Mouse (Mus musculus): Measurements from ENCODE around the gene Kdelr2.
"Not testable (repeated sequence)": the region's sequence is repeated elsewhere in the genome, so short reads cannot be mapped to it uniquely, and the experiment has no call there.

Kdelr2 gene

GRCm38 (mm10) chr5:143403221-143404147 lies at the start of gene Kdelr2:
Gene Kdelr2 (plus strand): TSS chr5:143403838.
- DNase-seq: peak; percentile 92

DNA sequence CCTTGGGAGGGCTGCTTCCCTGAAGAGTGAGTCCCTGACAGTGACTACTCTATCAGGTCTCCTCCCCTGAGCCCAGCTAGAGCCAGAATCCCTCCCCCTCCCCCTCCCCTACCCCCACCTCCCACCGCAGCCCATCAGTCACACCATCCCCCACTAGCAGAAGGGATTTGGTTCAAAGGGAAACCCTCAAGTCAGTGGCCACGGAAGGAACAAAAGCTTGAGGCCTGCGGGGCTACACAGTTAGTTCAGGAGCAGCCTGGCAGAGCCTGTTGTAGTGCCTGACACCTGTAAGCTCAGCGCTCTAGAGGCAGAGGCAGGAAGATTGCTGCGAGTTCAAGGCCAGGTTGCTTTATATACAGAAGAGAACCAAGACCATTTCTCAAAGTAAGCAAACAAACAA lies 47.6 kb upstream of the Kdelr2 start:
- DNase-seq: no peak

- DNase-seq: no peak
Measured at GRCm38 (mm10) chr5:143356686-143357388, 46.8 kb upstream of the Kdelr2 start, which contains the start of gene Grid2ip. Gene Grid2ip (plus strand): TSS chr5:143357338.

GRCm38 (mm10) chr5:143357564-143357963 lies 46.1 kb upstream of the Kdelr2 start:
- no peak for DNase-seq

GRCm38 (mm10) chr5:143359263-143359662 lies 44.4 kb upstream of the Kdelr2 start:
- no peak for DNase-seq

DNA sequence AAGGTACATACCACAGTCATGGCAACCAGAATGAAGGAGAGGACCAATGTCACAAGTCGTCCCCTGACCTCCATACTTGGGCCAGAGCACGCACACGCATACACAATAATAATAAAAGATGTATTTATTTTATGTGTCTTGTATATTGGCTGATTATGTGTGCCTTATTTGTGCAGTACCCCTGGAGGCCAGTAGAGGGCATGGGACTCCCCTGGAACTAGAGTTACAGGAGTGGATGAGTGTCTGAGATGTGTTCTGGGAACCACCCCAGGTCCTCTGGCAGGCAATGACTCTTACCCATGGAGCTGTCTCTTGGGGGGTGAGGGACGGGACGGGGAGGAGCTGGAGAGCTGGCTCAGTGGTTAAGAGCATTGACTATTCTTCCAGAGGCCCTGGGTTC lies 43.6 kb upstream of the Kdelr2 start:
- DNase-seq: no peak

DNA sequence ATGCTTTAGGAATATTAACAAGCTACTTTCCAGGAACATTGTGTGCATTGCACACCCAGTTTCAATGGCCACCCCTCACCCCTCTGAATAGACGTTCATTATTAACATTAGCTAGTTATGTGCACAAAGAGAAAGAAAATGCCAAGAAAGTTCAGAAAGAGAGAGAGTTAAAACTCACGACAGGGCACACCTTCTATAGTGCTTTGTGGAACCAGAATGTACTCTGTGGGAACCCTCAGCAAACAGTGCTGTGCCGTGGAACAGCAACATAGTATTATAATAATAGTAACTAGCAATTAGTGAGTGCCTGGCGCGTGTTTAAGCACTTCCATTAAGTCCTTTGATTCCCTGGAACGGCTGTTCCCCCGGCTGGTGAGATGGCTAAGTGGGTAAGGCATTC lies 42.2 kb upstream of the Kdelr2 start:
- DNase-seq: no peak

- no peak for DNase-seq
Measured at GRCm38 (mm10) chr5:143363678-143364615, 39.7 kb upstream of the Kdelr2 start.

- DNase-seq: peak; percentile 15
Measured at GRCm38 (mm10) chr5:143367931-143368330, 35.7 kb upstream of the Kdelr2 start.

- DNase-seq: no peak
Measured at GRCm38 (mm10) chr5:143369611-143370255, 33.9 kb upstream of the Kdelr2 start.

DNA sequence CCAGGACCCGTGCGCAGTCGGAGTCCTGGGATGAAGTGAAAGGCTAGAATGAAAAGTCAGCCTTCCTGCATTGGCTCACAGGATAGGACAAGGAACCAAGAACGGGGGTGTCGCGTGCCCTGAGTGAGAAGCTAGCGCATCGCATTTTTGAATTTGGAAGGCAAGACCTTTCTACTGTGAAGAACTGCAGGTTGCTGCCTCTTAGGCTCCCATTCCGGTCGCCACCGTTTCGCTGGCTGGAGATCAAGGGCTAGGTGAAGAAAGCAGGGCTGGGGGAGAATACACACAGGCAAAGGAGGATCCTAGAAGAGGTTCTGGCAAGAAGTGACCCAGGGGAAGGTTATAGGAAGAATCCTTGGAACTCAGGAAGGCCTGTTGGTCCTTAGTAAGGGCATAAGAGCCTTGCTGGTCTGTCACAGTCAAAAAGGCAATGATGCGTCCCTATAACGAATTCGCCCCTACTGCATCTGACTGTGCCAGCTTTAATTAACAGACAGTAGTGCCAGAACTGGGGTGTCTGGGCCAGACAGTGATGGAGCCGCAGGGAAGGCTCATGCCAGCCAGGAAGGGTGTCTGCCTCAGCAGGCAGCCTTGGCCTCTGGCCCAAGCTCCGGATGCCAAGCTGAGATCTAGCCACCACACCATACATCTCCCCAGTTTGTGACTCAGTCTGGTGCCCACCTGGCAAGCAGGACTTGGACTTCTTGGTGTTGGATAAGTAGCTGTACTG lies 33.1 kb upstream of the Kdelr2 start:
- peak; percentile 18 for DNase-seq

- DNase-seq: no peak
Measured at GRCm38 (mm10) chr5:143371146-143371510, 32.5 kb upstream of the Kdelr2 start.

DNA sequence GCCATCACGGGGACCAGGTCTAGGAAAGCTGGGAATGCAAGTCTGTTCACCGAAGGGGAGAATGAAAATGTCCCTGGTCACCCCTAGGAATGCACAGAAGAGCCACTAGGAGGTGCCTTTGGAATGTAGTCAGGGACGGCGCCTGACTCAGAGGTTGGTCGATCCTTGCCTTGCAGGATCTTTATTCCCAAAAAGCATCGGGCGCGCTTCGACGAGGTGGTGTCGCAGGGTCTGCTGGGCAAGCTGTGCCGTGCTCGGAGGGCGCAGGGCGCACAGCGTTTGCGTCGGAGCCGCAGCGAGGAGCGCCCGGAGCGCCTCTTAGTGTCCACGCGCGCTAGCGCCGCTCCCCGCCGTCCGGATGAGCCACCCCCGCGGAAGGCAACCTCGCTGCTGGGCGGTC lies 30.8 kb upstream of the Kdelr2 start:
- DNase-seq: no peak

DNA sequence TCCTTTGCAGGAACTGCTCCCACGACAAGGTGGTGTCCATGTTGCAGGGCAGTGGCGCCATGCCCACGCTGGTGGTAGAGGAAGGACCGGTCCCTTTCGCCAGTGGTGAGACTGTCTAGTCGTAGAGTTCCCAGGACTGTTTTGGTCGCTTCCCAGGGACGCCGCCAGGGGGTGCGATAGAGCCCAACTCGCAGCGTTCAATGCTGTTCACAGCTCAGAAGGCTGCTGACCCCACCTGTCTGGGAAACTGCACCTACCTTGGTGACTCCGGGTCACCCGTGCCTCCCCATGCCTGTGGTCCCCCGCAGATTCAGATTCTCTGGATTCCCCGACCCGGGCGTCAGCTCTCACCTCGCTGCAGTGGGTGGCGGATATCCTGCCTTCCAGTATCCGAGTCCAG lies 28.4 kb upstream of the Kdelr2 start:
- DNase-seq: peak; percentile 15

GRCm38 (mm10) chr5:143376156-143376555 lies 27.5 kb upstream of the Kdelr2 start:
- DNase-seq: no peak

- no peak for DNase-seq
Measured at GRCm38 (mm10) chr5:143386797-143387621, 16.6 kb upstream of the Kdelr2 start.

DNA sequence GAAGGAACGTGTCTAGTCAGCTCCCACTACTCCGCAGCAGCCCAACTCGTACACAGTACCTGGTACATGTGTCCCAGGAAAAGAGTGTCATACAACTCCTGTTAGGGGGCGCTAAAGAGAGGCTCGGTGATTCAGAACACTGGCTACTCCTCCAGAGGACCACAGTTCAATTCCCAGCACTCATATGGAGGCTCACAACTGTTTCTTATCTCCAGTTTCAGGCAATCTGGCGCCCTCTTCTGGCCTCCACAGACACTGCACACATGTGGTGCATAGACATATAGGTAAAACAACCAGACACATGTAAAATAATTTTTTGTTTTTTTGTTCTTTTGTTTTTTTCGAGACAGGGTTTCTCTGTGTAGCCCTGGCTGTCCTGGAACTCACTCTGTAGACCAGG lies 9.5 kb upstream of the Kdelr2 start:
- DNase-seq: no peak

GRCm38 (mm10) chr5:143394966-143395365 lies 8.7 kb upstream of the Kdelr2 start:
- not testable (repeated sequence) for DNase-seq

GRCm38 (mm10) chr5:143395649-143396048 lies 8.0 kb upstream of the Kdelr2 start:
- no peak for DNase-seq

GRCm38 (mm10) chr5:143400501-143400900 lies 3.1 kb upstream of the Kdelr2 start:
- no peak for DNase-seq

DNA sequence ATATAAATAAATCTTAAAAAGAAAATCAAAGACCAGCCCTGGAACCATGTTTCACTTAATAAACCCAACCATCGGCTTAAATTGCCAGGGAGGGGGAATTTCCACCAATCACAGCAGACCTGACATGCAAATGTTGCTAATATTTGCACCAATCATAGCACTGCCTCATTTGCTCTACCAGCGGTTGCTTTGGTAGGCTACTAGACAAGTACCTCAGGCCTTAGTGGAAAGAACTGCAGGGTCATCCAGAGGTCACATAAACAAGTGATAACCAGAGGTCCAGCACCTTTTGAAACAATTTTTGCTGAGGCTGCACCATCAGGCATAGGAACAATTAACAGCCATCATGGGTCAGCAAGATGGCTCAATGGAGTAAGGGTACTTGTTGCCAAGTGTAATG lies 2.1 kb upstream of the Kdelr2 start:
- DNase-seq: no peak
